Mouse (Mus musculus) heart, adult 2 months (tissue): ENCODE measurements around the gene Elmo1.

Source experiments
- EP300 ChIP-seq: fragments of 200-500 bp; IDR thresholded peaks from 2 replicates; pipeline ENCODE4 v1.6.1; 2011; ENCODE audit warnings: low read depth, low read length, control low read depth; ENCODE audit not compliant: insufficient read depth
- POLR2A ChIP-seq: fragments of 200-500 bp; IDR thresholded peaks from 2 replicates; pipeline ENCODE4 v1.6.1; 2011; ENCODE audit warnings: mild to moderate bottlenecking, low read depth, low read length, control low read depth; ENCODE audit not compliant: insufficient read depth

DNA sequence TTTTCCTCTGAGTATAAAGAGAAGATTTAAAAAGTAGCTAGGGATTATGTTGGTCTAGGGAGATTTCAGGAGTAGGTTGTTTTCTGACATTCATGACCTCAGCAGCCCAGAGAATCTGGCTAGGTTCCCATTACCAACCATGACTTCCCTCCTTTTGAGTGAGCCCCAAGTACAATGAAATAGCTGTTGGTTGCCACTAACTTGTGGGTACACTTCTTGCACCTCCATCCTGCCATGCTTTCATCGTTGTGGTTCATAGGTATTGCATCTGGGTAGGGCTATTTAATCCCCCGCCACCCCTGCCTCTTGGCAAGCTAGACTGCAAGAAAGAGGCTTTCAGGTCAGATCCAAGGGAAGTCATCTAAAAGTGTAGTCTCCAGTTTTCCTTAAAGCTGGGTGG lies 262.2 kb downstream of the Elmo1 start:
- no peak for TF ChIP-seq POLR2A
- no peak for TF ChIP-seq EP300
